Mouse (Mus musculus) spleen, postnatal 0 days (tissue): ENCODE results near the gene Vmn1r16. TPM values are rescaled to one million over a fixed set of nuclear protein-coding genes. Genes with fewer than 3 reads are reported as not detected.

Experiments
- polyA plus RNA-seq: library from polyadenylated mRNA; unstranded; fragments of >200 nt; fragmentation: Nextera tagmentation; extraction: Ambion mirVana; gene quantifications from 2 replicates; pipeline ENCODE4 v1.2.1, GENCODE M21; 2015

Vmn1r16 gene
- not detected in 2 replicates for polyA plus RNA-seq

DNA sequence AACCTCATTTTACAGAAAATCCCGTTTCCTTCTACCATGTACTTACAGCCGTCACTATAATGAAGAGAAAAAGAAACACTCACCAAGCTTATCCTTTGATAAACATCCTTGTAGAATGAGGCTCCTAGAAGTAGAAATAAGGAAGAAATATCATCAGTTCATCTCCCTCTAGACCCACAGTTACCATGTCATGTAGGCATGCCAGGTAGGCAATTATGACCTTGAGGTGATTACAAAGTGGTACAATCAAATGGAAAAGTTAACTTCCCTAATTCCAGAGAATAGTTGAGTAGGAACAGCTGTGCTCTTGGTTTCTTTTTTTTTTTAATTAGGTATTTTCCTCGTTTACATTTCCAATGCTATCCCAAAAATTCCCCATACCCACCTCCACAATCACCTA lies at the start of gene Vmn1r16:
Vmn1r16 (minus strand) TSS at position 101 of the 400 bp plus-strand sequence.

DNA sequence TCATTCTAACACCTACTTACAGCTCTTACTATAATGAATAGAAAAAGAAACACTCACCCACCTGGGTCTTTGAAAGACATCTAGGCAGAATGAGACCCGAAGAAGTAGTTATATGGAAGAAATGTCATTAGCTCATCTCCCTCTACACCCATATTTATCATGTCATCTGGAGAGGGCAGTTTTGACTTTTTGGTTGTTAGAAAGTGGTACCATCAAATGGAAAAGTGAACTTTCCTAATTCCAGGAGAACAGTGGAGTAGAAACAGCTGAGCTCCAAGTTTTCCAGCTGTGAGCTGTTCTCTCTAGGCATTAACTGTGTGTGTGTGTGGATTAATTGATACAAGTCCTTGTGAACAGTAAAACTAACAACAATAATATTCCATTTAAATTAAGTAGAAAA lies 34.3 kb upstream of the Vmn1r16 start, which contains the start of gene Vmn1r17:
Vmn1r17 (minus strand) TSS at position 101 of the 400 bp plus-strand sequence.

Other genes starting within 250 kb of the Vmn1r16 start
- not detected in 2 replicates for gene Vmn1r10, start 220.0 kb downstream of the Vmn1r16 start, polyA plus RNA-seq
- gene Vmn1r11, start 196.0 kb downstream of the Vmn1r16 start, polyA plus RNA-seq, result not detected in 2 replicates
- gene Vmn1r12, start 172.6 kb downstream of the Vmn1r16 start, polyA plus RNA-seq, result not detected in 2 replicates
- not detected in 2 replicates for gene Vmn1r13, start 126.2 kb downstream of the Vmn1r16 start, polyA plus RNA-seq
- not detected in 2 replicates for gene Vmn1r14, start 97.8 kb downstream of the Vmn1r16 start, polyA plus RNA-seq
- gene Vmn1r15, start 71.5 kb downstream of the Vmn1r16 start, polyA plus RNA-seq, result not detected in 2 replicates
- gene Vmn1r17, start 34.2 kb upstream of the Vmn1r16 start, polyA plus RNA-seq, result not detected in 2 replicates
- not detected in 2 replicates for gene Vmn1r18, start 66.3 kb upstream of the Vmn1r16 start, polyA plus RNA-seq
- not detected in 2 replicates for gene Vmn1r19, start 74.3 kb upstream of the Vmn1r16 start, polyA plus RNA-seq
- not detected in 2 replicates for gene Vmn1r20, start 99.4 kb upstream of the Vmn1r16 start, polyA plus RNA-seq
- 1.00 and 1.5 TPM in 2 replicates for gene Ppm1k, start 206.0 kb upstream of the Vmn1r16 start, polyA plus RNA-seq